Mouse (Mus musculus): Measurements from ENCODE around the gene Ccdc114. TPM values are rescaled to one million over a fixed set of nuclear protein-coding genes. Genes with fewer than 3 reads are reported as not detected.
"Not testable (repeated sequence)": the region's sequence is repeated elsewhere in the genome, so short reads cannot be mapped to it uniquely, and the experiment has no call there.

The Ccdc114 gene
- total RNA-seq, 2 experiments from 2014 or later = 2.6 to 2.7 TPM

DNA sequence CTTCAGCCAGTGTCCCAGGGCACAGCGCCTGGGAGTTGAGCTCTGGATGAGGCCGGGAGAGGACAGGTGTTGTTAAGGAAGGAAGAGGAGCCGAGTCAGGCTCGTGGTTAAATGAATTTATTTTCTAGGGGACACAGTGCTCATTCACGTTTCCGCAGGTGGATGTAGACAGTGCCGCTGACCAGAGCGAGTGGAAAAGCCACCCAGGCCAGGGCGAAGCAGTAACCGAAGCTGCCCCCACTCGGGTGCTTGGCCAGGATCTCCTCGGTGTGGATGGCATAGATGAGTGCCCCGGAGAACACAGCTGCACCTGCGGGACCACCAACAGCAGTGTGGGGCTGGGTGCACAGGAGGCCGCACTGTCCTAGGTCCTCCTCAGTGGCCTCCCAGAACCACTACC lies 5.9 kb upstream of the Ccdc114 start:
- DNase-seq (ENCODE audit: low spot score in 2 of 2) = no peak

DNA sequence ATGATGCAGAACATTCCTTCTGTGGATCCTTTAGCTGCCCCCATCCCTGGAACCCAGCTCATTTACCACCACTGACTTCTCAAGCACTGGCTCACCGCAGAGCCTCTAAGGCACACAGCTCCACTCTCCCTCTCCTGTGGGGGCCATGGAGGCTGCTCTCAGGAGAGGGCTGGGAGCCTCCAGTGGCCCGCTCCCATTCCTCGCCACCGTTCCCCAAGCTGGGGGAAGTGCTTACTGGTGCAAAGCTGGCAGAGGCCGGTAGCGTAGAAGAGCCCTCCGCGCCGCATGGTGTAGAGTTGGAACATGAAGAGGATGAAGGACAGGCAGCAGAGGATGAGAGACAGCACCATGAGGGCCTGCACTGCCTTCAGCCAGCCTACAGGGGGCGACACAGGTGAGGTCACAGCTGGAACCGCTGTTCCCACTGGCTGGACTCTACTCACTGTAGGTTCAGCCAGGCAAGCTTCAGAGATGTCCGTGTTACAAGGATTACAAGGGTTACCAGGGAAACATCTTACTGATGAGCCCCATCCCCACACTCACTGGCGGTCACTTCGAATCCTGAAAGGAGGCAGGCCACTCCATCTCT lies 4.7 kb upstream of the Ccdc114 start:
- no peak for DNase-seq (ENCODE audit: low spot score in 2 of 2)

DNA sequence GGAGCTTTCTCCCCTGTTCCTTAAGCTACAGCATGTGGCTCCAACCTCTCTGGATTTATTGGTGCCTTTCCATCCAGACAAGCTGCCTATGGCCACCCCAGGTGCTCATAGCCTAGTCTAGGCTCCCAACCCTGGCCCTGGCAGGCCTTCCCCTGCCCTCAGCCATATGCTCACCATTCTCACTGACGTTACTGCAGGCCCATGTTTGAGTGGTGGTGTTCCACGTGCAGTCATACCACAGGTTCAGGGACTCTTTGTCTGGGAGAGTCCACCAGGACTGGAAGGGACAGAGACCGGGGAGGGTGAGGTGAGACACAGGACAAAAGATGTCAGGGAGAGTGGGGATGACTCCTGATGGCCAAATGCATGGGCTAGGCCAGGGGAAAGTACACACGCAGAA lies 4.1 kb upstream of the Ccdc114 start:
- DNase-seq (ENCODE audit: low spot score in 2 of 2) = no peak

DNA sequence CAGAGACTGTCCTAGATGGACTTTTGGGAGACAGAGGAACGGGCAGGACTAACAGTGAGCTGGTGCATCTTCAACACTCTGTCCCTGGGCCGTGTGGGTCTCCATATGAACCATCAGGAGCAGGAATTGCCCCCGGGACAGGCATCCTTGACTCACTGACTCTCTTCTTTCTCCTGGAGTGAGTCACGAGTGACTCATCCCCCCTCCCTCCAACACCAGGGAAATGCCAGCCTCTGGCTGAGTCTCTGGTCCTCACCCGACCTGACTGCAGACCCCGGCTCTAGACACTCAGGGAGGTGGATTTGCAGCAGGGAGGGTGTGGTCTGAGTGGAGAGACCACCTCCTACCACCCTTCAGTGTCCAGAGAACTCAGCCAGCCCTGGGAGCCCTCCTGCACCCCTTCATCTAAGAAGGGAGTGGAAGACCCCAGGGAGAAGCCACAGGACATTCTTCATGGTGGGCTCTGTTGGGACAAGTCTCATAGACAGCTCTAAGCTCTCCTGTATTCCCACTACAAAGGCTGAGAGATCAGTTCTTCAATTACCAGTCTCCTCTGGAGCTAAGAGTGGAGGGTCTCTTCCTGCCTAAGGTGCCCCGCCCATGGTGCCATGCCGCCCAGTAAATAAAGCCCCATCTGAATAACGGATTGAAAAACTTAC lies 3.2 kb upstream of the Ccdc114 start:
- DNase-seq (ENCODE audit: low spot score in 2 of 2) = no peak

DNA sequence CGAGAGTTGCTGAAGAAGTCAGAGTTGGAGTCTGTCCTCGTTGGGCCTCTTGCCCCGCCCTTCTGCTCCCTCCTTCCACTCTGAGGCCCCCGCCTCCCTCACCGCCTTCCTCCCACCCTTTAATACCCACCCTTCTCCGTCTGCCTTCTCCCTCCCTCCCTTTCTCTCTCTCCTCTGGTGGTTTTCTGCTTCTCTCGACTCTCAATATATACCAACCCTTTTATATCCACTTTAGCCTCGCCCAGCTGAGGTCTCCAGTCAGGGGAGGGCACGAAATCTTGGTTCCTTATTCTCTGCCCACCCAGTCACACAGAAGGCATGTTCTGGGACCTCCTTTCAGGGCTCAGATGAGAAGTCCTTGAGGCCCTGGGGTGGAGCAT lies 2.6 kb upstream of the Ccdc114 start, which contains the start of gene Emp3:
TSS of gene Emp3 (minus strand) at position 163 of the 380 bp plus-strand sequence.
- DNase-seq (ENCODE audit: low spot score in 2 of 2) = no peak

DNA sequence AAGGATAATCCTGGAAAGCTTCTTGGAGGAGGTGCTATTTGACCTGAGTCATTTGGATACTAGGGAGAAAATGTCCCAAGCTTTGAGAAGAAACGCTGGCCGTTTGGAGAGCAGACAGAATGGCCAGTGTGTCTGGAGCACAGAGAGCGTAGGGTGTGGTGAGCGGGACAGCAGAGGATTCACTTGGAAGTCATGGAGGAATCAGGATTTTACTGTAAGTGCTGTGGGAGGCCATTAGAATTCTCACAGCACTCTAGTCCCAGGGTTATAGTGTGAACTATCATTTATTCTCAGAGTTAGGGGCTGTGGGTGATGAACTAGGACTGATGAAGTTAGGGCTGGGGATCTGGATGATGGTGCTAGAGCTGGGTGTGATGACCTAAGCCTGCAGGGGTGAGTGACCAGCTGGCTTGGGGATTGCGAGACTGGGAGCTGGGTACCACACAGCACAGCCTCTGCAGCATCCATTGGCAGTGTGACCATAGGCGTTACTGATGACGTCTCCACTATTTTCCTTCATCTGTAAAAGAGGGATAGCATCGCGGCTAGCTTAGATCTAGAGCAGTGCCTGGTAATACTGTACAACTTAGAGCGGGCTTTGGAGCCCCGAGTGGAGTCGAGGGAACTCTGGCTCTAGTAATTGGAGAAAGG lies 1.8 kb upstream of the Ccdc114 start:
- DNase-seq (ENCODE audit: low spot score in 2 of 2) = no peak

DNA sequence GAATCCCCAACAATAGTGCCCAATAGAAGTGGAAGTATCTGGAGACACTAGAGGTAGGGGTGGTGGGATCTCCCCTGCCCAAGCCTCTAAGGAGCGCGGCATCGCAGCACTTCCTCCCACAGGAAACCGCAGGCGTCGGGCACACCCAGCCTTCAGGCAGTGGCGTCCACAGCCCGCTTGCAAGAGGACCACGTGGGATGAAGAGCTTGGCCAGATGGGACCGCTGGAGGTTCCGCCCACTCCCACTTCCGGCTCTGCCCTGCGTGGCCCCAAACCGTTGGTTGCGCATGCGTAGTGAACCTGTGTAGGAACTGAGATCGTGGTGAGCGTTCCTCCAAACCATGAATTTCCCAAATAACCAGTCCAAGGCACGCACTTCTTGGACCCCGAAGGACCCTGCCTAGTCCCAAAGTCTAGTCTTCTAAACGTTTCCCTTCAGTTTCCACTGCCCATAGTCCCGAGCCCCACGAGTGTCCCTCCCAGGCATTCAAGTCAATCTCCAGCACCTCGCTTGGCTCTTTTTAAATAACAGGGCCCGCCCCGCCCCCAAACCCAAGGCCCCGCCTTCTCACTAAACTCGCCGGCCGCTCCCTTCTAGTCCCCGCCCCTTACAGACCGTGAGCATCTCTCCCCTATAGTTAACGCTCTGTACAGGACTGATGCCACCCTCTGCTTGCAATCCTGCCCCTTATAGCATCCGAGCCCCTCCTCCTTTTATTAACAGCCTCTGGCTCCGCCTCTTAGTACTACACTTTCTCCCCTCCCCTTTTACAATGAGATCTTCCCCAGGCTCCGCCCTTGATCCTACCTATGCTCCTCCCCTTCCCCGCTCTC lies 727 bp upstream of the Ccdc114 start:
- DNase-seq (ENCODE audit: low spot score in 2 of 2) = peak; percentile 89 to 92

DNA sequence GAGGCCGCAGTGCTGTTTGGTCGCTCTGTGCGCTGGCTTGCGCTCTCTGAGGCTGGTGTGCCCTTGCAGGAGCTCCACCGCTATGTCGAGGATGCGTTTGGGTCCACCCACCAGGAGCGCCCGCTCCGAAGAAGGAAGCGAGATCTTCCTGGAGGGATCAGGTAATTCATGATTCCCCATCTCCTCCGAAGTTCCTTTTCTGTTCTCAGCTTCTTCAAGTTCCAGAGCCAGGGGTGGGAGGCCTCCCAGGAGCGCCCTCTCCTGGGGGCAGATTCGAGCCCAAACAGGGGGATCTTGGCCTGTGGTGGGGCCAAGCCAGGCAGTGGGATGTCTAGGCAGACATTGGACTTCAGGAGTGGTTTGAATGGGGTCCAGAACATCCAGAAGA lies 551 bp downstream of the Ccdc114 start:
- no peak for DNase-seq (ENCODE audit: low spot score in 2 of 2)

DNA sequence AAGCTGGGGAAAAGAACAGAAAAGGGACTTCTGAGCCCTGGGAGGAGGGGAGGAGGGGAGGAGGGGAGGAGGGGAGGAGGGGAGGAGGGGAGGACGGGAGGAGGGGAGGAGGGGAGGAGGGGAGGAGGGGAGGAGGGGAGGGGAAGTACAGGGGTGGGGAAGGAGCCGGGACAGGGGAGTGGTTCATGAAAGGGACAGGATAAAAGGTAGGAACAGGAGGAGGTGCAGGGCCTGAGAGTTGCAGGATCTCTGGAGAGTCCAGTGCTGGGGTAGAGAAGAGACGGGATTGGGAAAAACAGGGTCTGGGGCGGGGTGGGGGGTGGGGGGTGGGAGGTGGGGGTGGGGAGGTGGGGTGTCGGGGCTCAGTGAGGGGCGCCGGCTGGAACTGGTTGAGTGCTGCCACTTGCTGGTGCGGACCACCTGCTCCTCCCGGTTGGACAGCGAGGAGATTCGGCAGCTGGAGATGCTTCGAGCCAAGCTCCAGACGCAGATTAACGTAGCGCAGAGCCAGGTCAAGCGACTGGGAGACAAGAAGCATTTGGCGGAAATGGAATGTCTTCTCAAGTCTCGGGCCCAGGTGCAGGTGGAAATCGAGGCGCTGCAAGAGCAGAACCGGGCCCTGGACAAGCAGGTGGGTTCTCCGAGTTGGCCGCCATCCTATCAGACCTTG lies 4.9 kb downstream of the Ccdc114 start:
- DNase-seq (ENCODE audit: low spot score in 2 of 2) = no peak

DNA sequence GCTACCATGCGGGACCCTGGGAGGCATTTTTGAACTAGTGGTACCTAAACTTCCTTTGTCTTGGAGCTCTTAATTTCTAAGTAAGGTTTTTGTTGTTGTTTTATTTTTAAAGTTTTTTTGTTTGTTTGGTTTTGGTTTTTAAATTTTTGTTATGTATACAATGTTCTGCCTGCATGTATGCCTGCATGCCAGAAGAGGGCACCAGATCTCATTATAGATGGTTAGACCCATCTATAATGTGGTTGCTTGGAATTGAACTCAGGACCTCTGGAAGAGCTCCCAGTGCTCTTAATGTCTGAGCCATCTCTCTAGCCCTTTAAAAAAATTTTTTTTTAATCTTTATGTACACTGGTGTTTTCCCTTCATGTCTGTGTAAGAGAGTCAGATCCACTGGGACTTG lies 5.8 kb downstream of the Ccdc114 start:
- DNase-seq (ENCODE audit: low spot score in 2 of 2) = no peak

DNA sequence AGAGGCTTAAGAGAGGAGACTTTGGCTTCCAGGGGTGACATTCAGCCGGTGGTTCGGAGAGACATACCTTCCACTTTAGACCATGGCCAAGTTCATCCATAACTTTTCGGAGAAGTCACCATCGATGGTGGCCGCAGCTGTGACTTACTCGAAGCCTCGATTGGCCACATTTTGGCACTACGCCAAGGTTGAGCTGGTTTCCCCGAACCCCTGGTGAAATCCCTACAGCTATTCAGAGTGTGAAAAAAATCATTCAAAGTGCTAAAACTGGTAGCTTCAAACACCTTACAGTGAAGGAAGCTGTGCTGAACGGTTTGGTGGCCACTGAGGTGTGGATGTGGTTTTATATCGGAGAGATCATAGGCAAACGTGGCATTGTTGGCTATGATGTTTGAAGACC lies 9.9 kb downstream of the Ccdc114 start:
- not testable (repeated sequence) for DNase-seq (ENCODE audit: low spot score in 2 of 2)

DNA sequence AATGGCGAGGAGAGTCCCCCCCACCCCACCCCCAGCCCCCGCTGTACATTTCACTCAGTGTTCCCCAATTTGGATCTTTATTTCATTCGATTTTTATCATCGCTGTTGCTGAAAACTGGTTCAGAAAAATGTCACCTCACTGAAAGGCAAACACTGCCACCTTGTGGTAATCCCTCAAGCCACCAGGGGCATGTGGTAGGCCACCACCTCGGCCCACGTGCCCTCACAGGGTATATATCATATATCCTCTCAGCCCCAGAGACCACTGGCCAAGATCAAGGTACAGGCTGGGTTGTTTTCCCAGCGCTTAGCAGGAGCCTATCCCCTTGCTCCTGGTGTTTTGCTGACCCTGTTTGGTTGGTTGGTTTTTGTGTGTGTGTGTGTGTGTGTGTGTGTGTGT lies 11.2 kb downstream of the Ccdc114 start:
- peak; percentile 51 to 68 for DNase-seq (ENCODE audit: low spot score in 2 of 2)

DNA sequence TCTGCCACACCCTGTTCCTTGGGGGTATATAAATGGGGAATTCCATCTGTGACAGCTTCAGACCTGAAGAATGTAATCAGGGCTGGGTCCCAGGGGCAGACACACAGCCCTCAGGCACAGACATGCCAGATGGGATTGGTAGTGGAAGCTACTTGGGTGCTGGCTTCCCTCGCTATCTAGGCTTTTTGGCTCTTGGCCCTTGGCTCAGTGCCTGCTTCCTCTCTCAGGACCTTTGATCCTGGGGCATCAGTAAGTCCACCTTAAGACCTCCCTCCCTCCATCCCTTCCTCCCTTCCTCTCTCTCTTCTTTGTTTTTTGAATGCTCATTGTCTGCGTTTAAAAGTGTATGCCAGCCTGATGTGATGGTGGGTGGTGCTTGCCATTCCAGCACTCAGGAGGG lies 16.0 kb downstream of the Ccdc114 start:
- no peak for DNase-seq (ENCODE audit: low spot score in 2 of 2)

DNA sequence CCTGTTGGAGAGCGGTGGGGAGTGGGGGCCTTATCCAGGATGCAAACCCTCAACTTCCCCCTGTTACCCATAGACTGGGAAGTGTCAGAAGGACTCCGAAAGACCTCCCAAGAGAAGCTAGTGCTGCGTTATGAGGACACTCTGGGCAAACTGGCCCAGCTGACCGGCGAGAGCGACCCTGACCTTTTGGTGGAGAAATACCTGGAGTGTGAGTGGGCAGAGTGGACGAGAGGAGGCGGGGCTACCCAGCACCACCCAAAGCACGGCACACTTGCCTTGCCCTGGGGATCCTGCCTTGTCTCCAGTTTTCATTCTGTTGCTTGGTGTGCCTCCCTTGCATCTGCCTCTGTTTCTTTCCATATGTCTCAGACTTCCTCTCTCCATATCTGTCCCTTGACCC lies 18.1 kb downstream of the Ccdc114 start:
- no peak for DNase-seq (ENCODE audit: low spot score in 2 of 2)

DNA sequence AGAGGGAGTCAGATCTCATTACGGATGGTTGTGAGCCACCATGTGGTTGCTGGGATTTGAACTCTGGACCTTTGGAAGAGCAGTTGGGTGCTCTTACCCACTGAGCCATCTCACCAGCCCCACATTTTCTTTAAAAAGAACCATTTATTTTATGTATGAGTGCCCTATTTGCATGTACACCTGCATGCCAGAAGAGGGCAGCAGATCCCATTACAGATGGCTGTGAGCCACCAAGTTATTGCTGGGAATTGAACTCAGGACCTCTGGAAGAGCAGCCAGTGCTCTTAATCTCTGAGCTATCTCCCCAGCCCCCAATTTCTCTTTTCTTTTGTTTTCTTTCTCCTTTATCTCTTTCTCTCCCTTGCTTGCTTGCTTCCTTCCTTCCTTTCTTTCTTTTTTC lies 19.4 kb downstream of the Ccdc114 start:
- DNase-seq (ENCODE audit: low spot score in 2 of 2) = not testable (repeated sequence)

DNA sequence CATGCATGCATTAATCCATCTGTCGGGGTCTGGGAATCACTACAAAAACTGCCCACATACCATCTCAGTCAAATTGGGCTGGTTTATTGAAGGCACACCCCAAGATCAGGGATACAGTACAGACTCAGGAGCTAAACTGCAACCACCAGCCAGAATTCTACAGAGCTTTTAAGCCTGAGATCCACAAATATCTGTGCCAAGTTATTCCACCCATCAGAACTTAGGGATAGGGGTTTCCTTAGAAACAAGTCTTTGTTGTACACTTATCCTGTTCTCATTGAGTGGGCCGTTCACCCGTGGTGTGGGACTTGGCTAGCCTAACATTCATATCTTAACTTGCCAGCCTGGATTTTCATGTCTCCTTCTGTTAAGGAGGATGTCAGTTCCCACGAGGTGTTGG lies 25.2 kb downstream of the Ccdc114 start:
- no peak for DNase-seq (ENCODE audit: low spot score in 2 of 2)

DNA sequence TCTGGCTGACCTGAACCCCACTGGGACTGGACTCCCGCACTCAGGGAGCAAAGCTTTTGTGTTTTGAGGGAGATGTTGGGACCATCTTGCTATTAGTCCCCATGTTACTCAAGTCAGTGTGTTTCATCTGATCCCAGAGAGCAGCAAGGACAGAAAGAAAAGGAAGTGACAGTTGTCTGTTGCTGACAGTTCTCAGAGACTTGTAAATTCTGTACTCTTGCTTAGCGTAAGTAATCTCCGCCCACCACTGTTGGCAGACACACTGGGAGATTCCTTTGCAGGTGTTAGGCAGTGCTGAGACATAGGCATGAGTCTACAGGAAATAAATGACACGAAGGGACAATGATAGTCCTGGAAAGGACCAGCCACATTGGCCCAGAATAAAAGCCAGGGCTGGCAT lies 32.7 kb downstream of the Ccdc114 start:
- DNase-seq (ENCODE audit: low spot score in 2 of 2) = no peak

DNA sequence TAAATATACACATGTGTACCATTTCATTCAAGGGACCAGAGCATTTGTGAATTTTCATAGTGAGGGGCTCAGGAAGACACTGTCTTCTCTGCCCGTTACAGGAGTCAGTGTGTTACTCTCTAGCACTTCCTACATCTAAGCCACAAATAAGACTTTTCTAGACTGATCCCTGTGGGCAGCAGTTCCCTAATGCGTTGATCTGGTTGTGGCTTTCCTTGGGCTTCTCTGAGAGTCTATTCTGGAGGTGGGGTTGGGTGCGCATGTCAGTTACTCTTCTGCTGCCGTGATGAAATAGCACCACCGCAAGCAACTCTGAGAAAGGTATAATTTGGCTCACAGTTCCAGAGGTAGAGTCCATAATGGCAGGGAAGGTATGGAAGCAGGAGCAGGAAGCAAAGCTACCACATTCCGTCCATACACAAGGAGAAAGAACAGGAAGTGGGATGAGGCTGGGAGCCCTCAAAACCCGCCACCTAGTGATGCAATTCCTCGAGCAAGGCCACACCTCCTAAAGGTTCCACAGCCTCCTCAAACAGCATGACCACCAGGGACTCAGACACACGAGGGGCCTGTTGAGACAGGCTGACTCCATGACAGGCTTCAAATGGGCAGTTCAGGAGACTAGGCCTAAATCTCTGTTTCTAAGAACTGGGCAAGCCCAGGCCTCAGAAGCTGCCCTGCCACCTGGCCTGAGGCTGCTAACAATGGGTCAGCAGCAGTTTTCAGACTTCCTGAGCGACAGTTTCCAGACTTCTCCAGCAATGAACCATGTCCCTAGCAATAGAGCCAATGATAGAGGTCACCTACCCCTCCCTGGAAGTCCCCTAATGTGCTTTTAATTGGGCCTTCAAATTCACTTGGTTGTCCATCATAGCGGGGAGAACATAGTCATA lies 48.2 kb downstream of the Ccdc114 start:
- DNase-seq (ENCODE audit: low spot score in 2 of 2) = no peak

DNA sequence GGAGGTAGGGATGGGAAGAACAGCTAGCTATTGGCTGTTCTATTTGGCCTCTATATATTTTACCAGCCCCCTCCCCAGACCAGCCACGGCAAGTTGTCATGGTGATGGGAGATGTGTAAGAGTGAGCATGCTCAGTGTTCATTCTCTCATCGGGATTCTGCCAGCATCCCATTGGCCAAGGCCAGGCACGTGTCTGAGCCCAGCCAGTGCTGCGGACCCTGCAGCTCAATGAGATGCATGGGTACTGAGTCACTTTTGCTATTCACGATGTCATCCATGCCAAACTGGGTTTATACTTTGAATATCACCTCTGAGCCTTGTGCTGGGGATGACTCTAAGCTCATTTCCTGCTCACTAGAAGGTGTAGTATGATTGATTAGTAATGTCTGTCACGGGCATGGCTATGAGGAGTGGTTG lies 49.4 kb downstream of the Ccdc114 start:
- no peak for DNase-seq (ENCODE audit: low spot score in 2 of 2)

DNA sequence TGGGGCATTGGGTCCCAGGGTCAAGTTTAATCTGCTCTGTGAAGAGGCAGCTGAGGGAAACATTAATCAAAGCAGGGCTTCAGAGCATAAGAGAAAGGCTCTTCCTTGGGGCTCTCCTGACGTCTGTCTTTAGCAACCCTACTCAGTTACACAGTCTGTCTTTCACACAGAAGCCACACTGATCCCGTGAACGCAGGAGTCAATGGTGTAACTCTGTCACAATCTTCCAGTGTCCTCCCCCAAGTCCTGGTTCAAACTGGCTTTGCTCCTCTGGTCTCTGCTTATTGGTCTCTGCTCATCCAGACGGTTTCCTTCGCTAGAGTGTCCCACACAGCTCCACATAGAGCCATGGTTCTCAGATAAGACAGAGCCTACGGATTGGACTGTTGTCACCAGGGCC lies 50.2 kb downstream of the Ccdc114 start:
- DNase-seq (ENCODE audit: low spot score in 2 of 2) = no peak

All from left cerebral cortex, adult 18-20 months (tissue).